Mouse (Mus musculus) right cerebral cortex, postnatal 14 days (tissue): ENCODE measurements around the gene Arhgap45.

ENCODE experiments used
- DNase-seq: peaks from one replicate; pipeline ENCODE4 v3.0.0; 2022

Arhgap45 gene

GRCm38 (mm10) chr10:80016511-80016910 lies at the start of gene Arhgap45:
Gene Arhgap45 (plus strand): TSS chr10:80016653.
- DNase-seq = no peak

- no peak for DNase-seq
These were observed 49.5 kb upstream of the Arhgap45 start for GRCm38 (mm10) chr10:79966886-79967400.

DNA sequence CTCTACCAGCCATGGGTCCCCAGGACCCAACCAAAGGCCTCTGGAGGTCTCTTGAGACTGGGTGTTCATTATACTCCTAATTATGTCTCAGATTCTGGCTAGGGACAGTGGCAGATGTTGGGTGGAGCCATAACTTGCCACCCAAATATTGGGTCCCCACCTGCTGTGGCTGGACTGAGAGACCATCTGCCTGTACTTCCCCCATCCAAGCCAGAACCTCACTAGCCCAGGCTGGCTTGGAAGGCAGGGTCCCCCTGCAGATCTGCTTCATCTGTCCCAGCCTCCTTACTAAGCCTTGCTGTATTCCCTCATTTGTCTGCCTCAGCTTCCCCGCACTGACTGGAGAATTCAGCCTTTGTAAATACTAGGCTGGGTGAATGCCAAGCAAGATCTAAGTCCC lies 48.3 kb upstream of the Arhgap45 start:
- DNase-seq = no peak

DNA sequence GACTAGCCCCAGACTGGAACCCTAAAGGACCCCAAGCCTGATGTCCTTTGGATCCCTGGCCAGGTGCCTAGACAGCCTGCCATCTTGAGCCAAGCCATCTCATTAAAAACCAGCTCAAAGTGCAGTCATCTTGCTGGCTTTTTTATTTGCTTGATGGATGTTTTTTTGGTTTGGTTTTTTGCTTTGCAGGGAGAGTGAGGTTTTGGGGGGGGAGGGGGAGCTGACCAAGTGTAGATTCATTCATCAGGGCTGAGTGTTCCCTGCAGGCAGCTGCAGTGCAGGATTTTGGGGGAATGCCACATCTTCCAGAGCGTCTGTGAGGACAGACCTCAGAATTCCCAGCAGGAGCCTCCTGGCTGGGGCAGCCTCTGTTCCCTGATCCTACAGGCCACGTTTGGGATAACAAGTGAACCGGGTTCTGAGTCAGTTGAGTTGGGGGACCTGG lies 47.3 kb upstream of the Arhgap45 start:
- no peak for DNase-seq

GRCm38 (mm10) chr10:79970415-79971182 lies 45.9 kb upstream of the Arhgap45 start, which contains the start of gene Grin3b:
Gene Grin3b (plus strand): TSS chr10:79970715.
- DNase-seq = no peak

GRCm38 (mm10) chr10:79971183-79971497 lies 45.3 kb upstream of the Arhgap45 start:
- DNase-seq = no peak

GRCm38 (mm10) chr10:79972831-79973230 lies 43.6 kb upstream of the Arhgap45 start:
- DNase-seq = no peak

DNA sequence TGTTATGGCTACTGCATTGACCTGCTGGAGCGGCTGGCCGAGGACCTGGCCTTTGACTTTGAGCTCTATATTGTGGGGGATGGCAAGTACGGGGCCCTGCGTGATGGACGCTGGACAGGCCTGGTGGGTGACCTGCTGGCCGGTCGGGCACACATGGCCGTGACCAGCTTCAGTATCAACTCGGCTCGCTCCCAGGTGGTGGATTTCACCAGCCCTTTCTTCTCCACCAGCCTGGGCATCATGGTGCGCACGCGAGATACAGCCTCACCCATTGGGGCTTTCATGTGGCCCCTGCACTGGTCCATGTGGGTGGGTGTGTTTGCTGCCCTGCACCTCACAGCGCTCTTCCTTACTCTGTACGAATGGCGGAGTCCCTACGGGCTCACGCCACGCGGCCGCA lies 42.4 kb upstream of the Arhgap45 start:
- DNase-seq = no peak

- no peak for DNase-seq
These were observed 41.8 kb upstream of the Arhgap45 start for GRCm38 (mm10) chr10:79974668-79975067.

DNA sequence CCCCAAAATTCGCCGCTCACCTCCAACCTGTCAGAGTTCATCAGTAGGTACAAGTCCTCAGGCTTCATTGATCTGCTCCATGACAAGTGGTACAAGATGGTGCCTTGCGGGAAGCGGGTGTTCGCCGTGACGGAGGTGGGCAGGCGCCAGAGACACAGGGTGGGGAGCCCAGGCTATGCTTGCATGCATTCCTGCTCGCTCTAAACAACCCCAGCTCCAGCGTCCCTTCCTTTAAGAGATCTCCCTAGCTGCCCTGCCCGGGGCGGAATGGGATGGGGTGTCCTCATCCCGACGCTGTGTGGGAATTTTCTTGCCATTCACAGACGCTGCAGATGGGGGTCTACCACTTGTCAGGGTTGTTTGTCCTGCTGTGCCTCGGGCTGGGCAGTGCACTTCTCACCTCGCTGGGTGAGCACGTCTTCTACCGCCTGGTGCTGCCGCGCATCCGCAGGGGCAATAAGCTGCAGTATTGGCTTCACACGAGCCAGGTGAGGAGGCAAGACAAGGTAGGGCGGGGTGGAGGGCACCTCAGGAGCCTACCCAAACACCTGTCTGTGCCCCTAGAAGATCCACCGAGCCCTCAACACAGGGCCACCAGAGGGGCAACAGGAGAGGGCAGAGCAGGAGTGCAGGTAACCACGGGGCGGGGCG lies 40.3 kb upstream of the Arhgap45 start:
- DNase-seq = no peak

- DNase-seq = no peak
These were observed 39.7 kb upstream of the Arhgap45 start for GRCm38 (mm10) chr10:79976722-79977107.

- no peak for DNase-seq
These were observed 39.1 kb upstream of the Arhgap45 start for GRCm38 (mm10) chr10:79977324-79977723.

DNA sequence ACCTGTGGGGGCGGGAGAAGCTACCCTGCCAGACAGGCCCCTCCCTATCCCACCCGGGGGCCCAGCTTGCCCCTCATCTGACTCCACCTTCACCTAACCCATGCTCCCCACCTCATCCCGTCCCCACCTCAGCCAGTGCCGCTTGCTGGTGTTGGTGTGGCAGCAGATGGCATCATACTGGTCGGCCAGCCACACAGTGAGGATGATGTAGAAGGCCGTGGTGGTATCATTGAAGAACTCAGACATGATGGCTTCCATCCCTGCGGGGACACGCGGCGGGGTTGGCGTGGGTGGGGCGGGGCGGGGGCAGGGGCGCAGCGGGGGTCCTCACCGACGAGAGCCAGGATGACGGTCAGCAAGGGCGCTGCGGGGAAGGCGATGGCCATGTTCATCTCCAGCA lies 38.4 kb upstream of the Arhgap45 start:
- no peak for DNase-seq

- no peak for DNase-seq
These were observed 36.9 kb upstream of the Arhgap45 start for GRCm38 (mm10) chr10:79979401-79980155.

DNA sequence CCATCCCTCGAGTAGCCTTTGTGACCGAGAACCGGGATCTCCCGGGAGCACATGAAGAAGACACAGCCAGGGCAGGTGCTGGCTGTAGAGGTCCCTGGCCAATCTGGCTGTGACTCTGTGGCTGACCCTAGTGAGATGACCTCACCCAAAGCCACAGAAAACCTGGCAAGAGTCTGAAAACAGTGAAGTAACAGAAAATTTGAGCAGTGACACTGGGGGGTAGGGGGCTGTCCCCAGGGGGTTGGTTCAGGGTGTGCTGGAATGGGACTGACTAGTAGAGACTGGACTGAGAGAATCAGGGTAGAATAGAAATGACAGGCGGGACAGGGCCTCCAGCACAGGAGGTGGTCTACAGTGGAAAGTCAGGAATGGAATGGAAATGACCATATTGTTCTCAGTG lies 33.2 kb upstream of the Arhgap45 start:
- DNase-seq = no peak

- DNase-seq = peak; percentile 81
These were observed 32.8 kb upstream of the Arhgap45 start for GRCm38 (mm10) chr10:79983670-79984069.

GRCm38 (mm10) chr10:79984195-79984816 lies 32.1 kb upstream of the Arhgap45 start, which contains the start of gene Tmem259:
Gene Tmem259 (minus strand): TSS chr10:79984330.
- DNase-seq = peak; percentile 79

DNA sequence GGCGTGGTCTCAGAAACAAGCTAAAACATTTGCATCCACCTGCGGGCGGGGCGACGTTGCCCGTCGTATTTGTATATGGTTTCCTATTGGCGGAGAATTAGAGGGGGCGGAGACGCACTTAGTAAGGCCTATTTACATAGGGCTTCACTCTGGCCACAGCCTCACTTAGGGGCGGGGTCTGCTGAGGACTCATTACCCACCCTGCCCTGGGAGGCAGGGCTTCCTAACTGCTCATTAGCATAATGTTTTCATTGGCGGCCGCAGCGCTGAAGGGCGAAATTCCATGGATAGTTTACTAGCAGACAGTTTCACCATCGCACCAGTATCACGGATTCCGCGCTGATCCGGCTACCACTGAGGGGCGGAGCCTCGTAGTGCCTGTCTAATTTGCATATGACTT lies 31.6 kb upstream of the Arhgap45 start:
- DNase-seq = peak; percentile 88

DNA sequence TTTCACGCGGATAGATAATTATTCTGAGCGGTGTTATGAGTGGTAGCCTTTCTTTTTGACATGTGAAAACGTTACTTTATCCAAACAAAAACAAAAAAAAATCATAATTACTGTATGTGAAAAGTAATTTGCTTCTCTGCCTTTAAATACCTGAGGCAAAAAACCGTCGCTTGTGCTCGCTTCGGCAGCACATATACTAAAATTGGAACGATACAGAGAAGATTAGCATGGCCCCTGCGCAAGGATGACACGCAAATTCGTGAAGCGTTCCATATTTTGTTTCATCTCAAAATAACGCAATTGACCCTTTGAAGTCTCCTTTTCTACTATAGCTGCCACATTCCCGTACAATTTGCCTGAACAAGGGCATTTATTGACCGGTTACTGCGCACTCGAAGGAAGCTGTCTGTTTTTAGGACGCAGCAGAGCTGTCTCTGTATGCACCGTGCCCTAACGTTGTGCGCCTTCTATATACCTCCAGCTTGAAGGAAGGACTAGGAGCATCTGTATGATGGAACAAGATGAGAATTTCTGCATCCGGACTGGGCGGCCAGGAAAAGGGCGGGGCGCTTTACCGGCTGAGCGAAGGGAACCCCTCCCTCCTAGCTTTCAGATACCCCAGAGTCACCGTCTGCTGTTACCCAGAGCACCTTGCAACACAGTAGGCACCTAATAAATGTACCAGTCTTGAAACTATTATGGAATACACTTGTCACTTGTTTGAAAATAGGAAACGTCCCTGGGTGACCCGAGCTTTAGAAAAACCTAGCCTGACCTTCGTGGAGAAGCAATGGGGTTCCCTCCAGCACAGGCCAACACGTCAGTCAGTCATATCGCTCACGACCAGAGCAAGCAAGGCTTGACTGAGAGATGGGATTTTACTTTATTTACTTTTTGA lies 30.9 kb upstream of the Arhgap45 start:
- DNase-seq = peak; percentile 52

GRCm38 (mm10) chr10:79986232-79986878 lies 30.1 kb upstream of the Arhgap45 start:
- DNase-seq = no peak

DNA sequence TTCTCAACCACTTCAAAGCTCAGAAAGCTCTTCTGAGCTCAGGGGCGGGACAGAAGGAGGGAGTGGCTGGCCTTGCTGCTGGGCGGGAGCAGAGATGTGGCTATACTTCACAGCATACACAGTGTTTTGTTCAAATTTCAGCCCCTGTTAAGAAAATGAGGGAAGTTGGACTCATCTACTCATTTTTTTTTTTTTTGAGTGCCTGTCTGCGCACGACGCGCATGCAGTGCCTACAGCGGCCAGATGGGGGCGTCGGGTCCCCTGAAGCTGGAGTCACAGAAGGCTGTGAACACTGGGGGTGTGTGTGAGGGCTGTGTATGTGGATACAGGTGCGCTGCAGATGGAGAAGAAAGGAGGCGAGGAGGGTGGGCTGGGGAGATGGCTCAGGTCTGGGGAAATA lies 29.5 kb upstream of the Arhgap45 start:
- peak; percentile 92 for DNase-seq
